Mouse (Mus musculus) layer of hippocampus, adult 6 months (tissue): ENCODE measurements around the gene Ccdc97. TPM values are rescaled to one million over a fixed set of nuclear protein-coding genes. Genes with fewer than 3 reads are reported as not detected.

ENCODE experiments used
- long read RNA-seq, 2 experiments: library from polyadenylated mRNA; unstranded; transcript quantifications; one replicate each; pipeline ENCODE4 v2.0.0; 2019 to 2020
- polyA plus RNA-seq: library from polyadenylated mRNA; unstranded; fragments of <200 nt; fragmentation: Nextera tagmentation; gene quantifications from 2 replicates; pipeline ENCODE4 v1.2.3, GENCODE M21; 2021

Ccdc97 gene
- 40.0 and 50.9 TPM in 2 replicates for polyA plus RNA-seq
- long read RNA-seq, experiment 1, transcript Ccdc97-201 (5 exons, 3,032 nt): major isoform, 11 of 19 reads
- long read RNA-seq, experiment 1, partial matches to known transcripts: 0 of 19 reads
- long read RNA-seq, experiment 1, other reads (novel, unspliced or antisense): 7 of 19 reads
- long read RNA-seq, experiment 2, transcript Ccdc97-201 (5 exons, 3,032 nt): major isoform, 35 of 51 reads
- long read RNA-seq, experiment 2, partial matches to known transcripts: 0 of 51 reads
- long read RNA-seq, experiment 2, other reads (novel, unspliced or antisense): 15 of 51 reads

DNA sequence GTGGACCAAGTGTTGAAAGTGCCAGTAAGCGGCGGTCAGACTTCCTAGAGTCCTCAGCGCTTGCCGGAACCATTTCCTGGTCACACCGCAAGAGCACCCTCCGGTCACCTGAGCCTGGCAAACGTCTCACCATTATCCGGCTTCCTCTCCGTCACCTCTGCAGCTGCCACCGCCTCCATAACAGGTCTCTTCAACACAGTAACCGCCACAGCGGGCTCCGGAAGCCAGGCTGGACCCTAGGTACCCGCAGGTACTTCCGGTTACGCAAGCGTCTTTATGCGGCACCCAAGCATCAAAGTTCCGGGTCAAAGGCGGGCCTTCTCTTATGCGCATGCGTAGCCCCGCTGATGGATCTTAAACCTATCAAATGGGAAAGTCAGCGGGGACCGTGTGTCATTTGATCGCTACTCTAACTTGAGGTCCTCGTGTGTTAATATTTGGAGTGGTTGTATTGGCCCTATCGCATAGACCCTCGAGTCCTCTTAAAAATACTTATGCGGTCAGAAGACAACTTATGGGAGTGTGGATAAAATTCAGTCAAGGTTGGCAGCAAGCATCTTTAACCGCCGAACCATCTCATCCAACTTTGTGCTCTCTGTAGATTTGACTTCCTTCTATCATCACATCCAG is at the start of gene Ccdc97:
TSS of gene Ccdc97 (minus strand) at position 301 of the 630 bp plus-strand sequence.

GRCm38 (mm10) chr7:25754738-25755467 is 36.0 kb upstream of the Ccdc97 start, which contains the start of gene Hnrnpul1:
Hnrnpul1 (minus strand) TSS chr7:25754757.

GRCm38 (mm10) chr7:25686680-25687531 is 32.0 kb downstream of the Ccdc97 start, which contains the start of gene Tgfb1:
Tgfb1 (plus strand) TSS chr7:25687002.

DNA sequence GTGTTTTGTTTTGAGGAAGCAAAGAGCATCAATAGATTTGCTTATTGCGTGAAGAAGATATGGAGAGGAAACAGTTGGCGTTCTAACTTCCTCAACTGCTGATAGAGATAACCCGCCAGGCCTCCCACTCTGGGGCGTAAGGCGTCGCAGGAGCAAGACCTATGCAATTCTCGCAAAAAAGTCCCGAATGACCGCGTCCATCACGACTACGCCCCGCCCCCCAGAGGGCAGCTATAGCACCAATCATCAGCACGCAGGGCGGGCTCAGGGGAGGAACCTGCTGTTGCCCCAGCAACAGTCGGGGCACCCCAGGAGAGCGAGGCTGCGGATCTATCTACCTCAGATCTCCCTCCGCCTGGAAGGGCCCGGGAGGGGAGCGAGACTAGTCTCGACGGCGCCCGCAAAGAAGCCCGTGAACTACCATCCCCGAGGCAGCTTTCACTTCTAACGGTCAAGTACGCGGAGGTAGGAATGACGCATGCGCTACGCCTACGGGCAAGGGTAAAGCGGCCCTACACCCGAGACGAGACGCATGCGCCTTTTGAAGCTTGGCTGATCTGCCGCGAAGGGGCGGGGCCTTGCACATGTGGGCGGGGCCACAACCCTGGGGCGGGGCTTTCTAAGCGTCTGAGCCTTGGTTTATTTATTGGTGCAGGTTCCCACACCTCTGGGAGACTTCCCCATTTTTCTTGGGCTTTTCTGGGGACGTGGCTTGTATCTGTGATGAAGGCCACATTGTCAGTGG is 38.2 kb downstream of the Ccdc97 start, which contains the start of gene B9d2:
TSS of gene B9d2 (plus strand) at position 267 of the 745 bp plus-strand sequence.

DNA sequence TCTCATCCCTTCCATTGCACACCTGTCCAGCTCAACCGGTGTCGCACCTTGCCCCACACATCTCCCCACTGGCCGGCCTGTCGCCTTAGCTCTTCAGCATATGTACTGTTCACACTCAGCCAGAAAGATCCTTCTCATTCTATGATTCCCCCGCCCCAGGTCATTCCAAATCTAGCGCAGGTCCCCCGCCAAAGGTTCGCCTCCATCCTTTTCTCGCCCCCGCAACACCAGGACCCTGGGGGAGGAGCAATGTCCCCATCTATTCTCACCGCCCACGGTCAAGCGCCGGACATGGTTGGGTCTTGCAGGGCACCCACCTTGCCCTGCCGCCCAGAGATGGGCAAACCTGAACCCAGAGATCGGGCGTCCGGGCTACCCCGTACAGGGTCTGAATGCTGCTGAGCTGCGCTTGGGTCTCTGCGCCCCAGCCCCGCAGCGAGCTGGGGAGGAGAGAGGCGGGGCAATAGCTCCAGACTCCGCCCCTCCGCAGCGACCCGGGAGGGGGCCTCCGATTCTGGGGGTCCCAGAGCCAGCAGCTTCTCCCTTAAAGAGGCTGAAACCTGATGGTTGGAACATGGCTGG is 44.1 kb downstream of the Ccdc97 start, which contains the start of gene Tmem91:
TSS of gene Tmem91 (minus strand) at position 448 of the 582 bp plus-strand sequence.

Other genes with a start within 250 kb of the Ccdc97 start
- gene Ceacam1, start 241.5 kb downstream of the Ccdc97 start, polyA plus RNA-seq: 3.6 and 4.8 TPM in 2 replicates
- 0.15 and 0.44 TPM in 2 replicates for gene Ceacam2, start 179.2 kb downstream of the Ccdc97 start, polyA plus RNA-seq
- 0.26 TPM in 1 of 2 replicates, not detected in the other for gene Erich4, start 103.2 kb downstream of the Ccdc97 start, polyA plus RNA-seq
- gene Dmac2, start 99.7 kb downstream of the Ccdc97 start, polyA plus RNA-seq: 42.7 and 50.0 TPM in 2 replicates
- 0.19 and 0.45 TPM in 2 replicates for gene B3gnt8, start 92.4 kb downstream of the Ccdc97 start, polyA plus RNA-seq
- 30.5 TPM in 2 replicates for gene Bckdha, start 60.1 kb downstream of the Ccdc97 start, polyA plus RNA-seq
- gene Exosc5, start 59.9 kb downstream of the Ccdc97 start, polyA plus RNA-seq: 38.7 and 38.9 TPM in 2 replicates
- 25.7 and 26.5 TPM in 2 replicates for gene Tmem91, start 43.9 kb downstream of the Ccdc97 start, polyA plus RNA-seq
- 45.1 and 47.8 TPM in 2 replicates for gene B9d2, start 38.3 kb downstream of the Ccdc97 start, polyA plus RNA-seq
- gene Tgfb1, start 32.1 kb downstream of the Ccdc97 start, polyA plus RNA-seq: 0.26 and 0.60 TPM in 2 replicates
- 7.5 and 9.4 TPM in 2 replicates for gene Hnrnpul1, start 35.7 kb upstream of the Ccdc97 start, polyA plus RNA-seq
- gene Axl, start 69.6 kb upstream of the Ccdc97 start, polyA plus RNA-seq: 17.1 and 18.5 TPM in 2 replicates
- 1.3 and 1.6 TPM in 2 replicates for gene Cyp2s1, start 97.8 kb upstream of the Ccdc97 start, polyA plus RNA-seq
- not detected in 2 replicates for gene Cyp2b10, start 178.5 kb upstream of the Ccdc97 start, polyA plus RNA-seq